Mouse (Mus musculus) hindbrain, embryonic 11.5 days (tissue): ENCODE results near the gene Lsp1. TPM values are rescaled to one million over a fixed set of nuclear protein-coding genes. Genes with fewer than 3 reads are reported as not detected.
A peak's percentile ranks its signal among the peaks of the same experiment; 100 is the strongest.

Experiments
- ATAC-seq: fragments of 200-750 bp; cut with Nextera tagmentation; 2 replicates; pipeline ENCODE4 v1.8.0; 2017; ENCODE audit warnings: mild to moderate bottlenecking, moderate TSS enrichment, moderate library complexity; ENCODE audit not compliant: low FRiP score
- DNase-seq: peaks from one replicate; pipeline ENCODE4 v3.0.0-alpha.2; 2015; ENCODE audit warnings: low spot score
- H3K27ac ChIP-seq: fragments of 300-500 bp; sonication (generic); 2 replicates; pipeline ENCODE4 v1.5.1; 2014; ENCODE audit warnings: mild to moderate bottlenecking, low read depth, low read length
- H3K27me3 ChIP-seq: fragments of 300-500 bp; sonication (generic); 2 replicates; pipeline ENCODE4 v1.6.1; 2014; ENCODE audit warnings: mild to moderate bottlenecking, low read length, moderate library complexity, mixed read lengths; ENCODE audit not compliant: control insufficient read depth, insufficient read depth
- H3K36me3 ChIP-seq: fragments of 300-500 bp; sonication (generic); 2 replicates; pipeline ENCODE4 v1.6.1; 2014; ENCODE audit warnings: mild to moderate bottlenecking, low read length, moderate library complexity, mixed read lengths; ENCODE audit not compliant: control insufficient read depth, insufficient read depth
- H3K4me1 ChIP-seq: fragments of 300-500 bp; sonication (generic); replicated peaks from 2 replicates; pipeline ENCODE4 v1.6.1; 2014; ENCODE audit warnings: low read length, mixed read lengths; ENCODE audit not compliant: control insufficient read depth, insufficient read depth
- H3K4me2 ChIP-seq: fragments of 300-500 bp; sonication (generic); replicated peaks from 2 replicates; pipeline ENCODE4 v1.6.1; 2014; ENCODE audit warnings: mild to moderate bottlenecking, low read depth, low read length
- H3K4me3 ChIP-seq: fragments of 300-500 bp; sonication (generic); 2 replicates; pipeline ENCODE4 v1.5.1; 2014; ENCODE audit warnings: low read depth, low read length
- H3K9ac ChIP-seq: fragments of 300-500 bp; sonication (generic); 2 replicates; pipeline ENCODE4 v1.6.1; 2014; ENCODE audit warnings: low read depth, low read length
- H3K9me3 ChIP-seq: fragments of 300-500 bp; sonication (generic); 2 replicates; pipeline ENCODE4 v1.6.1; 2016; ENCODE audit warnings: low read length; ENCODE audit not compliant: control insufficient read depth
- WGBS: fragments of 180-500 bp; shearing (Covaris S2); extraction: QIAGEN DNeasy Blood & Tissue Kit; methylation state at CpG from one replicate; pipeline ENCODE4 v1.1.7; 2014; 5-methylcytosine and 5-hydroxymethylcytosine counted together
- polyA plus RNA-seq: library from polyadenylated mRNA; unstranded; fragments of >200 nt; fragmentation: Nextera tagmentation; extraction: Ambion mirVana; gene quantifications from 2 replicates; pipeline ENCODE4 v1.2.1, GENCODE M21; 2014

Gene Lsp1
- polyA plus RNA-seq, 1 experiment from 2014 or later, result 16.1 TPM

DNA sequence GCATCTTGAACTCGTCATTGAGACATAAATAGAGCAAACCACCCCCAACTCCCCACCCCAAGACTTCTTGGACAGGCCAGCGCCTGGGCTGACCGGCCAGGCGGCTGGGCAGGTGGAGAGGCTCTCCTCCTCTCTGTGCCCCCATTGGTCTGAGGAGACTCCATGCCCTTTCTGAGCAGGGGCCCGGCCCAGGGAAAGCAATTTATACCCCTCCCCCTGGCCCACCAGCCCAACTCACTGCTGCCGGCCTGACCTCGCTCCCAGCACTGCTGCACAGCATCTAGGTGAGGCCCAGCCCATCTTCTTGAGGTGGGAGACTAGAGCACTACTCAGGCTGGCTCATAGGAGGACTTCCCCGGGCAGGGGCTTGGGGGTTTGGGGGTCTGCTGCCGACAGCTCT lies 19.0 kb upstream of the Lsp1 start, which contains the start of gene Tnni2:
Tnni2 (plus strand) TSS at position 224 of the 400 bp plus-strand sequence.
- Histone ChIP-seq H3K9ac (0 out of 2 replicates have a peak within 1 kb of the TSS, but pooled peaks have one; percentile 7), H3K36me3 (no peaks in the 10 kb centered on the region), H3K4me3 (no peak within 1 kb of the TSS), H3K27ac (no peak within 1 kb of the TSS), H3K9me3 (no peaks in the 10 kb centered on the region), H3K27me3 (no peaks in the 10 kb centered on the region), H3K4me1 (no peaks in the 10 kb centered on the region), H3K4me2 (no peak within 1 kb of the TSS)
- 78% methylated on average over 9 of the region's 9 CpGs for WGBS
- DNase-seq, result no peak
- ATAC-seq, result no peak

DNA sequence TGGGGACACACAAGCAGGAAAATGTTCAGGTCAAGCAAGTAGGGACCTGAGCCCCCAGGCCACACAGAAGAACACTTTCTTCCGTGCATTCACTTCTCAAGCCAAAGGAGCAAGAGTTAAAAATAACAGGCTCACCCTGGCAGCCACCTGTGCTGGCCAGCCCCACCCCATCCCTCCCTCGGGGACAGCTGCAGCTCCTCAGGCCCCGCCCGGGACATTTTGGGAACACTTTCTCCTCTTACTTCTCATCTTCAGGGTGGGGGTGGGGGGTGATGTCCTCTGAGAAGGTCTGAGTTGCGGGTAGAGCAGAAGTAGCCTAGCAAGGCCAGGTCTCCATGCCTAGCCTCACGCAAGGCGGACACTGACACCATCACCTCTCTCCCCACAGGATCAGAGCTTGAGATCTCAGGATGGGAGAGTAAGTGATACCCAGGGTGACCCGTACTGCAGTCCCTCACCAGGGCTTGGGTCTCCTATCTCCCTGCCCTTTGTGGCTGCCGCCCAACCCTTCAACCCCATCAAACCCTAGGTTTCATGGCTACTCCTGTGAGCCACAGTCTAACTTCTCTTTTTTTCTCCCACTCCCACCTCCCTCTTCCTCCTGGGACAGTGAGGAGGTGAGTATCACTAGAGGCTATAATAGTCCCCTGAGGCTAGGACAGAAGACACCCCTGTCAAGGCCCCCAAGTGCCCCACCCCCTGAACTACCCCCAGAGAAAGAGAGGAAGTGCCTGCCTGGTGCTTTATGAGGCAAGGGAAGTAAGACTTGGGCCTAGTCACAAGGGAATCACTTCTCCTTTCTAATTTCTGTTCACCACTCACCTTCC lies 18.3 kb upstream of the Lsp1 start:
- no peaks in the 10 kb centered on the region for H3K36me3 ChIP-seq
- no peak overlapping the region for H3K27ac ChIP-seq
- H3K9ac ChIP-seq, result no peak overlapping the region
- H3K27me3 ChIP-seq, result no peaks in the 10 kb centered on the region
- H3K4me1 ChIP-seq, result no peaks in the 10 kb centered on the region
- H3K4me3 ChIP-seq, result no peak overlapping the region
- no peak overlapping the region for H3K4me2 ChIP-seq
- 78% methylated on average over 9 of the region's 9 CpGs for WGBS
- no peaks in the 10 kb centered on the region for H3K9me3 ChIP-seq
- ATAC-seq, result no peak
- no peak for DNase-seq

DNA sequence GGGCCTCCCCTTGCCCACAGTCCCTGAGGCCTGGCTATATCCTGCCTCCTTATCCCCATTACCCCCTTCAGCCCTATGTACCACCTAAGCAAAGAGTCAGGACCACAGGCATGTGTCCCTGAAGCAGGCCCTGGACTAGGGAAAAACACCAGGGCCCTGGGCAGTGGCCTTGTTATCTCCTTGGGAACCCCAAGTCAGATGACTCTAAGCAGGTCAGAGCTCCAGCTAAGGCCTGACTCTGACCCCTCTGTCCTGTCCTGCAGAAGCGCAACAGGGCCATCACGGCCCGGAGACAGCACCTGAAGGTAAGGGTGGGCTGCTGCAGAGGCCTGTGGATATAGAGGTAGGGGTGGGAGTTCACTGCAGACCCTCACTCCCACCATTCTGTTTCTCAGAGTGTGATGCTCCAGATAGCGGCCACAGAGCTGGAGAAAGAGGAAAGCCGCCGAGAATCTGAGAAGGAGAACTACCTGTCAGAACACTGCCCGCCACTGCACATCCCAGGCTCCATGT lies 17.6 kb upstream of the Lsp1 start:
- no peaks in the 10 kb centered on the region for H3K4me1 ChIP-seq
- DNase-seq, result no peak
- WGBS, result 99% methylated on average over 7 of the region's 7 CpGs
- no peak for ATAC-seq
- no peaks in the 10 kb centered on the region for H3K27me3 ChIP-seq
- H3K27ac ChIP-seq, result no peak overlapping the region
- no peak overlapping the region for H3K9ac ChIP-seq
- no peak overlapping the region for H3K4me2 ChIP-seq
- H3K4me3 ChIP-seq, result no peak overlapping the region
- no peaks in the 10 kb centered on the region for H3K36me3 ChIP-seq
- H3K9me3 ChIP-seq, result no peaks in the 10 kb centered on the region

DNA sequence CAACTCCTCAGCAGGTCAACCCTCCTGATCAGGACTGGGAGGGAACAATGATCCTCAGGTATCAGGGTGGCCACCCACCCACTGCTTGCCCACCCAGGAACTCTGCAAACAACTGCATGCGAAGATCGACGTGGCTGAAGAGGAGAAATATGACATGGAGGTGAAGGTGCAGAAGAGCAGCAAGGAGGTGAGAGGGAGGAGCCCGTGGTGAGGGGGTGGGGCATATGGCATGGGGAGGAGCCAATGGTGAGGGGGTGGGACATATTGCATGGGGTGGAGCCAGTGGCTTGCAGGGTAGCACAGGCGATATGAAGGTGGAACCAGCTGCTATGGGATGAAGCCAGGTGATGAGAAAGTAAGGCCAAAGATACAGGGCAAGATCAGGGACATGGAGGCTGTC lies 17.1 kb upstream of the Lsp1 start:
- no peak for DNase-seq
- WGBS, result 89% methylated on average over 5 of the region's 5 CpGs
- Histone ChIP-seq H3K27ac (no peak overlapping the region), H3K9ac (no peak overlapping the region), H3K4me2 (no peak overlapping the region), H3K27me3 (no peaks in the 10 kb centered on the region), H3K4me1 (no peaks in the 10 kb centered on the region), H3K4me3 (no peak overlapping the region), H3K9me3 (no peaks in the 10 kb centered on the region), H3K36me3 (no peaks in the 10 kb centered on the region)
- ATAC-seq, result no peak

DNA sequence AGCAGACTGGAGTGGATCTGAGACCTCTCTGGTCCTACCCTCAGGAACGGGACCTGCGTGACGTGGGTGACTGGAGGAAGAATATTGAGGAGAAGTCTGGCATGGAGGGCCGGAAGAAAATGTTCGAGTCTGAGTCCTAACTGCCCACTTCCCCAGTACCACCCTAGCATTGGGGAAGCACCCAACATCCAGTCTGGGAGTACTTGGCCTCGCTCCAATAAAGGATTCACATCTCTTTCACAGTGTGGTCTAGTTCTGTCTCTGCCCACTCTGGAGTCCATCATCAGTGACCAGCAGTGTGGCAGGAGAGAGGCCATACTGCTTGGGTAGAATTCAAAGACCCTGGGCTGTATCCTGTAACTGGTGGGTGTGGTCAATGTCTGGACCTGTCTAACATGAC lies 16.4 kb upstream of the Lsp1 start:
- no peaks in the 10 kb centered on the region for H3K27me3 ChIP-seq
- no peaks in the 10 kb centered on the region for H3K9me3 ChIP-seq
- no peak for DNase-seq
- H3K4me2 ChIP-seq, result no peak overlapping the region
- H3K27ac ChIP-seq, result no peak overlapping the region
- no peaks in the 10 kb centered on the region for H3K36me3 ChIP-seq
- no peaks in the 10 kb centered on the region for H3K4me1 ChIP-seq
- 93% methylated on average over 6 of the region's 6 CpGs for WGBS
- H3K4me3 ChIP-seq, result no peak overlapping the region
- no peak overlapping the region for H3K9ac ChIP-seq
- ATAC-seq, result no peak

DNA sequence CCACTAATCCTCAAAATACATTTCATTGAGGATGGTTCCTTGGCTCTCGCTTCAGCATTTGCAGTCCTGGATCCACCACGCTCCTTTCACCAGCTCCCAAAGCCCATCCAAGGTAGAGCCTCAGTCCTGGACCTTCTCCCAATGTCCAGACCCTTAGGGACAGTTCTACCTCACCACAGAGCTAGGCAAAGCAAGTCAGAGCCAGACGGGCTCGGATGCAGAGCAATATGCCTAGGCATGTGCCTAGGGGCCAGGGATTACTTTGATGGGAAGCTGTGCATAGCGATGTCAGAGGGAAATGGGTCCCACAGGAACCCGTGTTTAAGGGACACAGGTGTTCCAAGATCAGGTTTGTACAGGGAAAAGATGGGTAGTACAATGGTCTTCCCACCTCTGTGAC lies 15.3 kb upstream of the Lsp1 start:
- Histone ChIP-seq H3K4me1 (no peaks in the 10 kb centered on the region), H3K4me3 (no peak overlapping the region), H3K36me3 (no peaks in the 10 kb centered on the region), H3K9me3 (no peaks in the 10 kb centered on the region), H3K4me2 (no peak overlapping the region), H3K27ac (no peak overlapping the region), H3K9ac (no peak overlapping the region), H3K27me3 (no peaks in the 10 kb centered on the region)
- ATAC-seq, result no peak
- DNase-seq, result no peak
- 88% methylated on average over 6 of the region's 6 CpGs for WGBS

DNA sequence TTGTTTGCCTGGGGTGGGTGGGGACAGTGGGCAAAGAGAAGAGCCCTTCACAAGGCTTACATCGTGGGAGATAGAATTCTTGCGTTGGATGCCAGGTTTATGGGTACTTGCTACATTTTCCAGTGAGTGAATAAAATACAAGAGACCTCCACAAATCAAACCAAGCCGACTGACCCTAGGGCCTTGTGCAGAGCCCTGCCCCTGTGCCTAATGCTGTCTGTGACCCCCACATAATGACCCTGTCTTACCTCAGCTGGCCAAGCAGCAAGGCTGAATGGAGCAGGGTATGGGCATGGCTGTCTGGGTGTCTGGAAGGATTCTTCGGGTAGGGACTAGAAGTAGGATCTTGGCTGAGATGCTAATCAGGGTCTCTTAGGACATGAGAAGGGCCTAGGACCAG lies 14.3 kb upstream of the Lsp1 start:
- Histone ChIP-seq H3K27me3 (no peaks in the 10 kb centered on the region), H3K36me3 (no peaks in the 10 kb centered on the region), H3K4me1 (no peaks in the 10 kb centered on the region), H3K9ac (no peak overlapping the region), H3K4me3 (no peak overlapping the region), H3K4me2 (no peak overlapping the region), H3K9me3 (no peaks in the 10 kb centered on the region), H3K27ac (no peak overlapping the region)
- 87% methylated on average over 4 of the region's 4 CpGs for WGBS
- DNase-seq (no peak), ATAC-seq (no peak)

DNA sequence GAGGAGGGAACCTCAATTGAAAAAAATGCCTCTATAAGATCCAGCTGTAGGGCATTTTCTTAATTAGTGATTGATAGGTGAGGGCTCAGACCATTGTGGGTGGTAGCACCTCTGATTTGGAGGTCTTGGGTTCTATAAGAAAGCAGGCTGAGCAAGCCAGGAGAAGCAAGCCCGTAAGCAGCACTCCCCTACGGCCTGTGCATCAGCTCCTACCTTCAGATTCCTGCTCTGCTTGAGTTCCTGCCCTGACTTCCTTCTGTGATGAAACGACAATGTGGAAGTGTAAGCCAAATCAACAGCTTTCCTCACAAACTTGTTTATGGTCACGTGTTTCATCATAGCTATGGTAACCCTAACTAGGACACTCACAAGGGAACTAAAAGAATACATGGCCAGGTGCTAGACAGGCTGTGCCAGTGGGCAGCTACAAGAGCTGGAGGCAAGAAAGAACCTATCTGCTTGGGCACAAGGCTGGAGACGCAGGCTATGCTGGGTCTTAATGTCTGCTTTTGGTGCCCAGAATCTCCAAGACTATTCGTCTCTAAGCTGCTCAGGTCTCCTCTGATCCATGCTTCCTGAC lies 11.5 kb upstream of the Lsp1 start:
- Histone ChIP-seq H3K4me3 (no peak overlapping the region), H3K36me3 (no peaks in the 10 kb centered on the region), H3K4me2 (no peak overlapping the region), H3K9me3 (no peaks in the 10 kb centered on the region), H3K9ac (no peak overlapping the region), H3K27ac (no peak overlapping the region), H3K4me1 (no peaks in the 10 kb centered on the region), H3K27me3 (no peaks in the 10 kb centered on the region)
- ATAC-seq, result no peak
- 79% methylated on average over 6 of the region's 6 CpGs for WGBS
- DNase-seq, result no peak

DNA sequence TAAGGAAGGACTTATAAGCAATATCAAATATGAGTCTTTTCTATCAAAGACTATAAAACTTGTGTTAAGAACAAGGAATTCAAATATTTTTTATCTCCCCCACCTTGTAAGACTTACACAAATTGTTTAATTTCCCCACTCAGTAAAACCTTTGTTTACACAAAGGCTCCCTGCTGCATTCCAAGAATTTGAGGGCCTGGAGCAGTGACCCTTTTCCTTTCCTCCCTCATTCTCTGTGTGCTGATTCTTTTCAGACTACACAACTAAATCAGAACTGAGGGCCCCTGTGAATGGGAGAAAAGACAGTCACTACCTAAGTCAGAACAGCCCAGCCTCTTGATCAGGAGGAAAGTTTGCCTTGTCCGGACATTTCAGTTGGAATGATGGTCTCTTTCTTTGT lies 5.9 kb upstream of the Lsp1 start:
- Histone ChIP-seq H3K9ac (no peak overlapping the region), H3K4me3 (no peak overlapping the region), H3K27me3 (no peaks in the 10 kb centered on the region), H3K9me3 (no peaks in the 10 kb centered on the region), H3K4me2 (no peak overlapping the region), H3K4me1 (no peaks in the 10 kb centered on the region), H3K27ac (peak overlapping the region; percentile 27; the same call in 1 of the 2 replicates), H3K36me3 (no peaks in the 10 kb centered on the region)
- no peak for ATAC-seq
- DNase-seq, result no peak
- WGBS, result 29% methylated on average over 1 of the region's 1 CpGs
